Mouse (Mus musculus) liver, embryonic 12.5 days (tissue): ENCODE results near the gene Psmg3. TPM values are rescaled to one million over a fixed set of nuclear protein-coding genes. Genes with fewer than 3 reads are reported as not detected.

Source experiments
- ATAC-seq: fragments of 200-750 bp; cut with Nextera tagmentation; 2 replicates; pipeline ENCODE4 v1.8.0; 2017; ENCODE audit warnings: moderate number of reproducible peaks, mild to moderate bottlenecking, moderate library complexity
- H3K27ac ChIP-seq: fragments of 300-500 bp; sonication (generic); 2 replicates; pipeline ENCODE4 v1.5.1; 2016; ENCODE audit warnings: mild to moderate bottlenecking
- H3K27me3 ChIP-seq: fragments of 300-500 bp; sonication (generic); replicated peaks from 2 replicates; pipeline ENCODE4 v1.6.1; 2016; ENCODE audit warnings: mild to moderate bottlenecking, moderate library complexity
- H3K36me3 ChIP-seq: fragments of 300-500 bp; sonication (generic); 2 replicates; pipeline ENCODE4 v1.6.1; 2016; ENCODE audit warnings: mild to moderate bottlenecking, moderate library complexity
- H3K4me1 ChIP-seq: fragments of 300-500 bp; sonication (generic); 2 replicates; pipeline ENCODE4 v1.6.1; 2016
- H3K4me2 ChIP-seq: fragments of 300-500 bp; sonication (generic); 2 replicates; pipeline ENCODE4 v1.6.1; 2016; ENCODE audit warnings: mild to moderate bottlenecking, moderate library complexity
- H3K4me3 ChIP-seq: fragments of 300-500 bp; sonication (generic); 2 replicates; pipeline ENCODE4 v1.5.1; 2016; ENCODE audit warnings: mild to moderate bottlenecking, moderate library complexity
- H3K9ac ChIP-seq: fragments of 300-500 bp; sonication (generic); 2 replicates; pipeline ENCODE4 v1.6.1; 2016; ENCODE audit warnings: mild to moderate bottlenecking, moderate library complexity
- H3K9me3 ChIP-seq: fragments of 300-500 bp; sonication (generic); replicated peaks from 2 replicates; pipeline ENCODE4 v1.6.1; 2016; ENCODE audit warnings: mild to moderate bottlenecking, moderate library complexity
- WGBS: fragments of 180-500 bp; shearing (Covaris S2); methylation state at CpG from one replicate; pipeline ENCODE4 v1.1.7; 2016; ENCODE audit not compliant: insufficient replicate concordance; 5-methylcytosine and 5-hydroxymethylcytosine counted together
- polyA plus RNA-seq: library from polyadenylated mRNA; unstranded; fragments of >200 nt; fragmentation: Nextera tagmentation; extraction: Ambion mirVana; gene quantifications from 2 replicates; pipeline ENCODE4 v1.2.1, GENCODE M21; 2016

Psmg3 gene
- polyA plus RNA-seq, 1 experiment from 2014 or later: 80.9 TPM

DNA sequence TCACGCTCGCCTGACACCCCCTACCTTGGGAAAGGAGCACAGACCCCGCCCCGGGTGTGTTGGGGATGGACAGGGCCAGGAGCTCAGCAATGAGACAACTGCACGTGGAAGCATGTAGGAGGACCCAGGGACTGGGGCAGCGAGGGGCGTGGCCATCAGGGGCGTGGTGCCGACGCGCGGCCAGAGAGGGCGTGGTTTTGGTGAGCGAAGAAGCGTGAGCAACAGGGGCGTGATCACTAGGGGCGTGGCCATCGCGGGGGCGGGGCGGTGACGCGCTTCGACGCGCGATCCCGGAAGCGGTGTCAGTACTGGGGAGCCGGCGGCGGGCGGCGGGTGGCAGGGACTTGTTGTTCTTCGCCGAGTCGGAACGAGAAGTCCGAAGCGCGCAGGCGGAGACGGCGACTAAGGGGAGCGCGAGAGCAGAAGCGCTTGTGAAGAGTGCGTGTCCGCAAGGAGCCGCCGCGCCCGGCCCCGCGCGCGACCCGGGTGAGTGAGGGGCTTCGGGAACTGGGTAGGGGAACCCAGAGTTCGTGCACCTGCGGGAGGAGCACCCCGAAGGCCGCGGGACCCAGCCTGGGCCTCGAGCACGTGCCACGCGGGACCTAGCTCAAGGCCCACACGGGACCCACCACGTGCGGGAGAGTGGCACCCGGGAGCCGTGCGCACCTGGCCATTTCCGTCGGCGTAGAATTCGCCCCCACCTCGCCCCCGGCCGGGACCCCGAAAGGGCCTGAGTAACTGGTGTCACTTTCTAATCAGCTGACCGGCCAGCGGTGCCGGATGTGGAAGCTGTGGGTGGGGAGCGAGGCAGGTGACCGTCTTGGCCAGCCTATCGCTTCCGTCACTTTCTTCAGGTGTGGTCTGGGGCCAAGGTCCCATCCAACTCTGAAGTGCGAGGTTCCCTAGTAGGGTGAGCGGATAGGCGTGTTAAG, 35.2 kb downstream of the Psmg3 start, which contains the start of gene Mafk:
Gene Mafk (plus strand): TSS at position 287 of the 932 bp plus-strand sequence.
- under 1% methylated on average over 92 of the region's 92 CpGs for WGBS
- Histone ChIP-seq H3K27me3 (no peaks in the 10 kb centered on the region), H3K27ac (peak within 1 kb of the TSS; percentile 97), H3K4me3 (peak within 1 kb of the TSS; percentile 97), H3K9me3 (no peaks in the 10 kb centered on the region), H3K4me2 (peak within 1 kb of the TSS; percentile 80), H3K4me1 (peaks cover 67% of the 10 kb centered on the region), H3K9ac (peak within 1 kb of the TSS; percentile 99), H3K36me3 (peaks cover 25% of the 10 kb centered on the region)
- peak; percentile 82 for ATAC-seq

DNA sequence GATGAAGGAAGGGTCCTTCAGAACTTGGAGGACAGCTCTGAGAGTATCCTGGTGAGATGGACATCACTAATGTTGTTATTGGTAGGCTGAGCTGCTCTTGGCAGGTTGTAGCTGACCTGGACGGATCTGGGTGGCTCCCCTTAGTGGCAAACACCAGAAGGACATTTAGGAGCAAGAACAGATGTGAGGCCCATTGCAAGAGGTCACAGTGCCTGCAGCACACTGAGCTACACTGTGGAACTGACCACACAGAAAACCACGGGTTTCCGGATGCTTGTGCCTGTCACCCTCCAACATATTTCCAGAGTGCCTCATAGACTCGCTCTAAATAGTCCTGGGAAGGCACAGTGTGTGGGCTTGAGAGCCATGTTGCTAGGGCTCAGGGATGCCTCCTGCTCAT, 37.2 kb downstream of the Psmg3 start:
- Histone ChIP-seq H3K27ac (peak overlapping the region; percentile 77; the same call in 1 of the 2 replicates), H3K36me3 (peaks cover 5% of the 10 kb centered on the region), H3K9ac (no peak overlapping the region), H3K4me1 (peaks cover 47% of the 10 kb centered on the region), H3K9me3 (no peaks in the 10 kb centered on the region), H3K4me2 (no peak overlapping the region), H3K27me3 (no peaks in the 10 kb centered on the region), H3K4me3 (no peak overlapping the region)
- WGBS: 35% methylated on average over 4 of the region's 4 CpGs
- no peak for ATAC-seq

DNA sequence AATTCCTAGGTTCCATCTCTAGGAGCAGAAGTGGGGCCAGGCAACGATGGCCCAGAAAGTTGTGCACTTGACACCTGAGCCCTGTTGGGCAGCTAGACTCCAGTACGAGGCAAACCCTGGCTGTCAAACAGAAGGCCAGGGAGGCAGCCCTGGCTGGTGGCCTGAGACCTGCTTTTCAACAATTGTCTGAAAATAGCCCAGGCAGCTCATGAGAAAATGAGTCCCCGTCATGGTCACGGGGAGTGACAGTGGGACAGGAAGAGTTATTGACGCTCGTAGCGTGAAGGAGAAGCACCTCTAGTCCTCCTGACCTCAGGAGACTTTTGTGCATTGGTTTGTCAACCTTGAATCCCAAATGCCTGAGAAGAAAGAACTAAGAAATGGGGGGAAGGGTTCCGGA, 45.3 kb downstream of the Psmg3 start:
- ATAC-seq: no peak
- H3K27me3 ChIP-seq: peaks cover 10% of the 10 kb centered on the region
- no peak overlapping the region for H3K9ac ChIP-seq
- peaks cover 10% of the 10 kb centered on the region for H3K4me1 ChIP-seq
- no peaks in the 10 kb centered on the region for H3K9me3 ChIP-seq
- H3K27ac ChIP-seq: no peak overlapping the region
- WGBS: 77% methylated on average over 8 of the region's 8 CpGs
- H3K36me3 ChIP-seq: no peaks in the 10 kb centered on the region
- no peak overlapping the region for H3K4me2 ChIP-seq
- no peak overlapping the region for H3K4me3 ChIP-seq

DNA sequence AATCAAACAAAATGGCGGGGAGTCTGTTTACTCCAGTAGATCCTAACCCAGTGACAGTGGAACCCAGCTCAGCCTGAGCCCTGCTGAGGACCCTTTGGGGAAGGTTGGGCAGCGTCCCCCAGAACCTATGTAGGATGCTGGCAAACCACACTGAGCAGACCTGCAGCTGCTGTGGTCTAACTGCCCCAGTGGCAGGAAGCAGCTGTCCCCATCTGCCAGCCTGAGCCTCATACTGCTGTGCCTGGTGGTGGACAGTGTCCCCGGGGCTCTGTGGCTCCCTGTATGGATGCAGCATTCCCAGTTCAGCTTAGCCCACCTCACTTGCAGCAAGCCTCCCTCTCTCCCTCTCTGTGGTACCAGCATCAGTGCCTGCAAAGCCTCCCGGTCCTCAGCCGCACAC, 49.7 kb downstream of the Psmg3 start:
- no peak for ATAC-seq
- Histone ChIP-seq H3K9ac (no peak overlapping the region), H3K27me3 (no peaks in the 10 kb centered on the region), H3K4me3 (no peak overlapping the region), H3K4me2 (no peak overlapping the region), H3K36me3 (peaks cover 23% of the 10 kb centered on the region), H3K27ac (peak overlapping the region; percentile 36; the same call in 1 of the 2 replicates), H3K4me1 (peaks cover 32% of the 10 kb centered on the region), H3K9me3 (no peaks in the 10 kb centered on the region)
- WGBS: 47% methylated on average over 5 of the region's 5 CpGs

DNA sequence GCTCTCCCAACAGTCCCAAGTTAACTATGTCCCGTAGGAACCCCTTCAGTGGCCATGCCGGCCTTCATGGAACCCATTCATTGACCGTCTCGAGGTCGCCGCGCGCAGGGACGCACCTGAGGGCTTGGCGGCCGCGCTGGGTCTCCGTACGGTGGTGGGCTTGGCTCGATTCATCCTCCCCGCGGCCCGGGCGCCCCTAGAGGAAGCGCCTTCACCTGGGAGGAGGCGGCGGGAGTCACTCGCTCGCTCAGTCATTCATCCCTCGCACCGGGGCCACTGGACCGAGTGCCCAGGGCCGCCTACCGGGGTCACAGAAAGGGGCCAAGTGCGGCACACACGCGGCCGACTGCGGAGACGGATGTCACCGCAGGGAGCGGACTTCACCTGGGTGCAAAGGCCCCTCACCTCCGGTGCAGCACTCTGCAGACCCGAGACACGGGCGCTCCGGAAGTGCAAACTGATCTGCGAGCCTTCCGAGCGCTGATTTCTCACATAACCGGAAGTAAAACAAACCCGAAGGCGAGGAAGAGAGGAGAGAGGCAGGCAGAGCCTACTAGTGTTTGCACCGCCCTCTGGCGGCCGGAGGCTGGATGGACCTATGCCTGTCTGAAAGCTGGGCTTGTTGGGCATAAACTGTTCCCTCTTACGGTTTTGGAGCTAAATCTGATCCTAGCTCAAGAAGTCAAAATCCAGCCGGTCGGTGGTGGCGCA, 51.3 kb downstream of the Psmg3 start, which contains the start of gene Ints1:
Gene Ints1 (minus strand): TSS at position 459 of the 711 bp plus-strand sequence.
- H3K9ac ChIP-seq: peak within 1 kb of the TSS; percentile 77
- H3K9me3 ChIP-seq: no peaks in the 10 kb centered on the region
- peaks cover 32% of the 10 kb centered on the region for H3K4me1 ChIP-seq
- ATAC-seq: peak; percentile 90
- H3K4me3 ChIP-seq: peak within 1 kb of the TSS; percentile 85
- H3K27ac ChIP-seq: peak within 1 kb of the TSS; percentile 49
- peaks cover 39% of the 10 kb centered on the region for H3K36me3 ChIP-seq
- peak within 1 kb of the TSS; percentile 83 for H3K4me2 ChIP-seq
- no peaks in the 10 kb centered on the region for H3K27me3 ChIP-seq
- WGBS: 2% methylated on average over 55 of the region's 55 CpGs

Other genes starting within 250 kb of the Psmg3 start
- 15.5 and 18.3 TPM in 2 replicates for gene Micall2, start 90.5 kb downstream of the Psmg3 start, polyA plus RNA-seq
- 21.8 and 23.3 TPM in 2 replicates for gene Ints1, start 51.2 kb downstream of the Psmg3 start, polyA plus RNA-seq
- 47.7 and 48.9 TPM in 2 replicates for gene Mafk, start 35.4 kb downstream of the Psmg3 start, polyA plus RNA-seq
- 1.6 TPM in 2 replicates for gene Tmem184a, start 7.0 kb downstream of the Psmg3 start, polyA plus RNA-seq
- gene Gm26938, start 478 bp downstream of the Psmg3 start, polyA plus RNA-seq: not detected in 2 replicates
- 0.05 and 0.14 TPM in 2 replicates for gene Elfn1, start 81.1 kb upstream of the Psmg3 start, polyA plus RNA-seq